Mouse (Mus musculus): ENCODE measurements around the gene Pogz.
"Not testable (repeated sequence)": the region's sequence is repeated elsewhere in the genome, so short reads cannot be mapped to it uniquely, and the experiment has no call there.

The Pogz gene

DNA sequence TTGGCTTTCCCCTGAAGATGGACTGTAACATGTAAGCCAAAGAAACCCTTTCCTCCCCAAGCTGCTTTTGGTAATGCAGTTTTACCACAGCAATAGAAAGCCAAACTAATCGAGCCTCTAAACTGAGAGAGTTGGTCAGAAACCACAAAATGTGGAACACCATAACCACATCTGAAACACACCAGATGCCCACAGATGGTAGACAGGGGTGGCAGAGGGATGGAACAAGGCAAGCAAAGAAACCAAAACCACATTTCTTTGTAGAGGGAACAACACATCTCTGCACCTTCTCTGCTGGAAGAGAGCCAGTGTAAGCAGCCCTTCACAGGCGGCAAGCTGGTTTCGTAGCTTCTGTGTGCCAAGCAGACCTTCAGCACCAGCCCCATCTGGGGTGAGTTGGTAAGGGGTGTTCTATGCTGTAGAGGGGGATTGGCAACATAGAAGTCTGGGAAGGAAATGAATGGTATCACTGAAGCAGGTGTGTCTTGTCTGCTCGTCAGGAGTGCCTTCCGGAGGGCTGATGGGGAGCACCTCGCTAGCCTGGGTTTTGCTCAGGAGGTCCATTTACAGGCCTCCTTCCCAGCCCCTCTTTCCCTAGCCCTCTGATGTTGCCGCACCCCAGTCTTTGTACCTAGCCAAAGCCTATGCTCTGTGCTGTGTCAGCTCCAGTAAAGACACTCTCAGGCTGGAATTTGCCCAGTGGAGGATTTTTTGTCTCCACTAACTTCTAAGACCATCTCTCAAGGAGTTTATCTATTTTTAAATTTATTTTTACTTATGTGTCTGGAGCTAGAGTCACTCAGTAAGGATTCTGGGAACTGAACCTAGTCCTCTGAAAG lies 78.8 kb downstream of the Pogz start:
- peak; percentile 96 for DNase-seq (ENCODE audit: low read depth)

DNA sequence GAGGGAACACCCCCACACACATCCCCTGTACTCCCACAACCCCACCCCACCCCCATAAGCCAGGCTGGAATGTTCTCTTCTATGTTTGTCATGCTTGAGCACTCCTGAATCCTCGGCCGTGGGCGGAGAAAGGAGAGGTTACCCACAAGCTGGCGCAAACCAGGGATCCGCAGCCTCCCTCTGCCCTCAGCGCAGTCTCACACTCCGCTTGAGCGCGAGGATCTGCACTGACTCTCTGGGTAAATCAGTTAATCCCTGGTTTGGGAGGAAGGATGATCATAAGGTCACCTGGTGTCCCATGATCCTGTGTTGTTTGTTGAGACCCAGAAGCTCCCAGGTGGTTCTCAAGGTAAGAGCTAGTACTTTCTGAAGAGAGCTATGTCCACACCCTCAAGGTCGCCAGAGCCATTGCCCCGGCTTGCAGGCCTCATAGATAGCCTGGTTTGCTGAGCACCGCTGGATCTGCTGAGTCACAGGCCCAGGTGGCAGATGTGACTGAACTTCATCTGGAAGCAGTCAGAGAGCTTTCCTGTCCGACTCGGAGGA lies 80.5 kb downstream of the Pogz start:
- DNase-seq (ENCODE audit: low read depth), result peak; percentile 58

DNA sequence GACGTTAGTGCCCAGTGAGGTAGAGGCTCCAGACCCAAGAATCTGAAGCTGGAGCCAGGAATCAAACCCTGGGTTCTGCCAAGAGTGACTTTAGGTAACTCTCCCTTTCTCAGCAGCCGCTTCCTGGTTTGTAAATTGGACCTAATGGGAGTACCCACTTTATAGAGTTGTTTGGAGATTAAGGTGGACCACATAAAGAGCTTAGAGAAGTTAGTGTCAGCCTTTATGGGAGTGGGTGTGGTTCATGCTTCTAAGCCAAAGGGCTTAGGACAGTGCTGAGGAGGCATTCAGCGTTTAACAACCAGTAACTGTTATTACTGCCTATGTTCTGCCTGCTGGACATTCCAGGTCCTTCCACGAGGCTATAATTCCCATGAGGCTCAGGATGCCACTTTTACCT lies 81.5 kb downstream of the Pogz start:
- DNase-seq (ENCODE audit: low read depth), result no peak

DNA sequence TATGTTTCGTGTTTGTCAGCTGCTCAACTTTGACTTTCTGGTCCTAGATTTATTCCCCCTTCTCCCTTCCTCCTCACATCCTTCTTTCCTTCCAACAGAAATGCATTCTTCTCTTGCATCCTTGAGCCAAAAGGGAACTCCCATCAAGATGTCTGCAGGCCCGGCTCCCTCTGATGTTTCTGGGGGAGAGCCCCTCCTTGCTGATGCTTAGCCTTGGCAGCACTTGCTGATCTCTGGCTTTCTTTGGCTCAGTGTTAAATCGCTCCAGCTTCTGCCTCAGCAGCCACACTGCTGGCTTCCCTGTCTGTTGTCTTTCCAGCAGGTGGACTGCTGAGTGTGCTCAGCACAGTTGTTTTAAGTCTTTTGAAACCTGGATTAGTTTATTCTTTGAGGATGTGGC lies 83.7 kb downstream of the Pogz start:
- no peak for DNase-seq (ENCODE audit: low read depth)

DNA sequence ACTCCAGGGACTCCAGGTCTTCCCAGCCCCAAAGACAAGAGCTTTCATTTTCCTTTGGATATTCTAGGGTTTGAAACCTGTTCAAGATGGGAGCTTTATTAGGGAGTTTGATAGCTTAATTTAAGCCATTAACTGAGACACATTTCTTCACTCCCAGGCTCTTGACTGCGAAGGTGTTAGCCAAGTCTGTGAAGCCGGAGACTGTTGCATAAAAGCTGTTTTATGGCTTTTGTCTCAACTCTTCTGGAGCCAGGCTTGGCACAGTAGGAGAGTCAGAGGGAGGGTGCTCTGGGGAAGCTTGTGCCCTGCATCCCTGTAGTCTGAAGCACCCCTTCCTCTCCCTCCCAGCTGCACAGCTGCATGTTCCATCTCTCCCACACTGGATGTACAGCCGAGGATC lies 85.0 kb downstream of the Pogz start:
- no peak for DNase-seq (ENCODE audit: low read depth)

DNA sequence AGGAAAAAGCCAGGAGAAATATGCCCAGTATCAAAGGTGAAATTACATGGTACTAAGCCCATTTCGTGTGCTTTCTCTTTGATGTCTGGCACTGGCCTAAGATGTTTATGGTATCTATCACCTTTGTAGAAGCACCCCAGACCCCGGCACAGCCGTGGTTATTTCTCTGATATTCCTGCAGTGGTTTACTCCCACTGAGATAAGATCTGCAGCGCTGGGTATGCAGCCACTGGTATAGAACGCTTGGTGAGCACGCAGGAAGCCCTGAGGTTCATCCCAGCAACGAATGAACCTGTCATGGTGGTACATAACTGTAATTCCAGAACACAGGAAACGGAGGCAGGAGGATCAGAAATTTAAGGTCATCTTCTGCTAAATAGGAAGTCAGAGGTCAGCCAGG lies 87.3 kb downstream of the Pogz start:
- DNase-seq (ENCODE audit: low read depth), result no peak

DNA sequence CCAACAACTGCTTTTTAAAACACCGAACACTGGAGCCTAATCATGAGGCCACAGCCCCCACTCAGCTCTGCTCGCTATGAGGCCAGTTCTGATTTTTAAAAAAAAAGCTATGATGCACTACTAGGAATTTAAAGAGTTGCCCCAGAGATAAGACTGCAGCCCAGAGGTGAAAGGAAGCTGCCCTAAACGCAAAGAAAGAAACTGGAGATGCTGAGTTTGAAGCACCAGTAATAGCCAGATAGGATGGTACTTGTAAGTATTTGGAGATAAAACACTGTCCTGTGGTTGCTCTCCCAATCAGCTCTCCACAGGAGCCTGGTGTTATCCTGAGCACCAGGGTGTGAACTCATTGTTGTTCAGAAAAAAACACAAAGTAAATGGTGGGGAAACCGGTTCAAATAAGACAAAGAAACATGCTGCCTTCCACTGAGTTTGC lies 89.0 kb downstream of the Pogz start:
- DNase-seq (ENCODE audit: low read depth), result not testable (repeated sequence)

DNA sequence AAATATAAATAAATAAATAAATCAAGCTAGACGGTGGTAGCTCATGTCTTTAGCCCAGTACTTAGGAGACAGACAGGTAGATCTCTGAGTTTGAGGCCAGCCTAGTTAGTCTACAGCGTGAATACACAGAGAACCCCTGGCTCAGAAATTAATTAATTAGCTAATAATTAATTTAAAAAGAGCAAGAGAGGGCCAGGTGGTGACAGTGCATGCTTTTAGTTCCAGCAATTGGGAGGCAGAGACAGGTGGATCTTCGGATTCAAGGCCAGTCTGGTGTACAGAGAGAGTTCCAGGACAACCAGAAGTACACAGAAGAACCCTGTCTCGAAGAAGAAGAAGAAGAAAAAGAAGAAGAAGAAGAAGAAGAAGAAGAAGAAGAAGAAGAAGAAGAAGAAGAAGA lies 91.6 kb downstream of the Pogz start:
- DNase-seq (ENCODE audit: low read depth), result not testable (repeated sequence)

DNA sequence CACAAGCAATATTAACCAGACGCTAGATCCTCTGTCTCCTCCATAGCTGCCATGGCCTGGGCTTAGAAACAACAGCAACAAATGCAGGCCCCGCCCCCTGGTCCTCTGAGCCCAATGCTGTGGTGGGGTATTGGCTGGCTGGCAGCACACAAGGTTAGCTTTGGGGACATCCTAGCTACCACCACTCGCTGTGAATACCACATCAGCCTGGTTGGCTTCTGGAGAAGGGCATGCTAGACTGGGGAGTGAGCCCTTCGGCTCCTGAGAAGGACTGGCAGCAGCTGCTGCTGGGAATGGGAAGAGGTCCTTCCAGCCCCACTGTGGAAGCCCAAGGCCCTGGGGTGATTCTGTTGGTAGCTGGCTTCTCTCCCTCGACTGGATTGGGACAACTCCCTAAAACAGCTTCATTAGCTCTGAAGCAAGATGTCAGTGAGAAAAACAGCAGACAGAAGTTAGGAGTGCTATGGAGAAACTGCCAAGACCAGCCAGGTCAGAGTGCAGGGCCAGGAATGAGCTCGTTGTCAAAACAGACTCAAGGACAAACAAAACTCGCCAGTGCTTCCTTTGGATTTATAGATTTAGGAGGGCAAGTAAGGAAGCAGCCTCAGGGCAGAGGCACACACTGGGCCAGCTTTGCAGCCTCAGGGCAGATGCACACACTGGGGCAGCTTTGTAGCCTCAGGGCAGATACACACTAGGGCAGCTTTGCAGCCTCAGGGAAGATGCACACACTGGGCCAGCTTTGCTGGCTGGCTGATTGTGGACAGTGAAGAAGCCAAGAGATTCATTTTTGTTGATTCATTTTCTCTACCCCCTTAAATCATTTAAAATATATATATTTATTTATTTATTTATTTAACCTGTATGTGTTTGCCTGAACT lies 93.3 kb downstream of the Pogz start:
- not testable (repeated sequence) for DNase-seq (ENCODE audit: low read depth)

DNA sequence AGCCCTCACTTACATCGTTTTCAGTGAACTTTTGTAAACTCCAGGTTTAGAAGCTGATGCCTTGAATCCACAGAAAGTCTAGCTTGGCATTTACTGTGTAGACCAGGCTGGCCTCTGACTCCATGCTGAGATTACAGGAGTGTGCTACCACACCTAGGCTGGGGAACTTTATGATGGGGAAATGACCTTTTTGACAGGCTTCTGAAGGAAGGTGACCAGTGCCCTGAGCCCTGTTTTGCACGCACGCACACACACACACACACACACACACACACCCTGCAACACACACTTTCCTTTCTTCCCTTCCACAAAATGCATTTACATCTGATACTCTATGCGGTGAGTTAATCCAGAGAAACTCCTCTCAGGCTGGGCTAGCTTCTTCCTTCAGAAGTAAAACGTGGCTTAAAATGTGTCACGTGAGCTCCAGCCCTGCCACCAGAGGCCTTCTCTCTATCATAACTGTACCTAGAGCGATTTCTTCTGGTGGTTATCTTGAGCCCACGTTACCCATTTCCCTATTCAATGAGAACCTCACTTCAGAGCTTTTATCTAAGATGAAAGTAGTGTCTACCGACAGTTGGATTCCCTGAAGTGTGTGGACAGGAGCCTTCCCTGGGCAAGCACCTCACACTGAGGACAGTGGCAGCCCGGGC lies 94.2 kb downstream of the Pogz start:
- DNase-seq (ENCODE audit: low read depth), result not testable (repeated sequence)
